Mouse (Mus musculus): ENCODE results near the gene Kdm4a. TPM values are rescaled to one million over a fixed set of nuclear protein-coding genes. Genes with fewer than 3 reads are reported as not detected.
A peak's percentile ranks its signal among the peaks of the same experiment; 100 is the strongest.

Gene Kdm4a
- total and polyA plus RNA-seq, 2 experiments from 2014 or later = 17.8 to 30.0 TPM

- H3K9ac ChIP-seq (replicated peaks; ENCODE audit: low read depth, low read length) = no peak overlapping the region
- H3K4me1 ChIP-seq (ENCODE audit: control insufficient read depth, insufficient read depth) = no peaks in the 10 kb centered on the region
- ATAC-seq (ENCODE audit: insufficient read depth, low read depth) (no peak), DNase-seq (ENCODE audit: low spot score) (no peak)
- H3K27me3 ChIP-seq (ENCODE audit: control insufficient read depth, insufficient read depth, low read length) = no peaks in the 10 kb centered on the region
- H3K4me2 ChIP-seq (ENCODE audit: low read depth, low read length) = no peak overlapping the region
- peaks cover 37% of the 10 kb centered on the region for H3K36me3 ChIP-seq (replicated peaks; ENCODE audit: control insufficient read depth, insufficient read depth, low read length)
- WGBS = 86% methylated on average over 6 of the region's 6 CpGs
- no peak overlapping the region for H3K4me3 ChIP-seq (ENCODE audit: low read depth, low read length)
- no peak overlapping the region for H3K27ac ChIP-seq (ENCODE audit: low read depth)
- TF ChIP-seq EP300 (IDR thresholded peaks at IDR 0.05; ENCODE audit: low read depth) (no peak), CTCF (IDR thresholded peaks at IDR 0.05; ENCODE audit: low read depth) (no peak)
- H3K9me3 ChIP-seq (replicated peaks; ENCODE audit: control insufficient read depth, low read length) = no peaks in the 10 kb centered on the region
These were observed 39.6 kb upstream of the Kdm4a start for GRCm38 (mm10) chr4:118219487-118219886.

- H3K9ac ChIP-seq (replicated peaks; ENCODE audit: low read depth, low read length) = no peak overlapping the region
- no peak for TF ChIP-seq CTCF (IDR thresholded peaks at IDR 0.05; ENCODE audit: low read depth)
- TF ChIP-seq EP300 (IDR thresholded peaks at IDR 0.05; ENCODE audit: low read depth) = no peak
- H3K27ac ChIP-seq (ENCODE audit: low read depth) = no peak overlapping the region
- peaks cover 34% of the 10 kb centered on the region for H3K36me3 ChIP-seq (replicated peaks; ENCODE audit: control insufficient read depth, insufficient read depth, low read length)
- H3K4me1 ChIP-seq (ENCODE audit: control insufficient read depth, insufficient read depth) = no peaks in the 10 kb centered on the region
- ATAC-seq (ENCODE audit: insufficient read depth, low read depth) (no peak), DNase-seq (ENCODE audit: low spot score) (no peak)
- no peaks in the 10 kb centered on the region for H3K9me3 ChIP-seq (replicated peaks; ENCODE audit: control insufficient read depth, low read length)
- H3K4me2 ChIP-seq (ENCODE audit: low read depth, low read length) = no peak overlapping the region
- 82% methylated on average over 5 of the region's 5 CpGs for WGBS
- no peak overlapping the region for H3K4me3 ChIP-seq (ENCODE audit: low read depth, low read length)
- H3K27me3 ChIP-seq (ENCODE audit: control insufficient read depth, insufficient read depth, low read length) = no peaks in the 10 kb centered on the region
These were observed 38.7 kb upstream of the Kdm4a start for GRCm38 (mm10) chr4:118218521-118218920.

GRCm38 (mm10) chr4:118216726-118217595 is 37.1 kb upstream of the Kdm4a start:
- peak; percentile 67 for ATAC-seq (ENCODE audit: insufficient read depth, low read depth)

GRCm38 (mm10) chr4:118214891-118215290 is 35.0 kb upstream of the Kdm4a start:
- peaks cover 44% of the 10 kb centered on the region for H3K36me3 ChIP-seq (replicated peaks; ENCODE audit: control insufficient read depth, insufficient read depth, low read length)
- no peaks in the 10 kb centered on the region for H3K27me3 ChIP-seq (ENCODE audit: control insufficient read depth, insufficient read depth, low read length)
- no peaks in the 10 kb centered on the region for H3K4me1 ChIP-seq (ENCODE audit: control insufficient read depth, insufficient read depth)
- H3K27ac ChIP-seq (ENCODE audit: low read depth) = no peak overlapping the region
- H3K4me2 ChIP-seq (ENCODE audit: low read depth, low read length) = no peak overlapping the region
- H3K9me3 ChIP-seq (replicated peaks; ENCODE audit: control insufficient read depth, low read length) = no peaks in the 10 kb centered on the region
- TF ChIP-seq CTCF (IDR thresholded peaks at IDR 0.05; ENCODE audit: low read depth) = no peak
- no peak for TF ChIP-seq EP300 (IDR thresholded peaks at IDR 0.05; ENCODE audit: low read depth)
- H3K9ac ChIP-seq (replicated peaks; ENCODE audit: low read depth, low read length) = no peak overlapping the region
- H3K4me3 ChIP-seq (ENCODE audit: low read depth, low read length) = no peak overlapping the region
- ATAC-seq (ENCODE audit: insufficient read depth, low read depth) (no peak), DNase-seq (ENCODE audit: low spot score) (no peak)
- WGBS = 81% methylated on average over 1 of the region's 1 CpGs

More at GRCm38 (mm10) chr4:118216726-118217595, 37.1 kb upstream of the Kdm4a start:
- Histone ChIP-seq H3K9me3 (replicated peaks; ENCODE audit: control insufficient read depth, low read length) (no peaks in the 10 kb centered on the region), H3K4me2 (ENCODE audit: low read depth, low read length) (no peak overlapping the region), H3K9ac (replicated peaks; ENCODE audit: low read depth, low read length) (no peak overlapping the region), H3K4me3 (ENCODE audit: low read depth, low read length) (no peak overlapping the region), H3K36me3 (replicated peaks; ENCODE audit: control insufficient read depth, insufficient read depth, low read length) (peaks cover 36% of the 10 kb centered on the region), H3K27me3 (ENCODE audit: control insufficient read depth, insufficient read depth, low read length) (no peaks in the 10 kb centered on the region), H3K27ac (ENCODE audit: low read depth) (no peak overlapping the region), H3K4me1 (ENCODE audit: control insufficient read depth, insufficient read depth) (no peaks in the 10 kb centered on the region)
- WGBS = 75% methylated on average over 17 of the region's 17 CpGs
- TF ChIP-seq CTCF (IDR thresholded peaks at IDR 0.05; ENCODE audit: low read depth) = peak; percentile 92
- TF ChIP-seq EP300 (IDR thresholded peaks at IDR 0.05; ENCODE audit: low read depth) = no peak
- peak; percentile 29 for DNase-seq (ENCODE audit: low spot score)

GRCm38 (mm10) chr4:118206918-118207640 is 27.2 kb upstream of the Kdm4a start:
- Histone ChIP-seq H3K4me3 (ENCODE audit: low read depth, low read length) (no peak overlapping the region), H3K4me1 (ENCODE audit: control insufficient read depth, insufficient read depth) (no peaks in the 10 kb centered on the region), H3K27me3 (ENCODE audit: control insufficient read depth, insufficient read depth, low read length) (no peaks in the 10 kb centered on the region), H3K27ac (ENCODE audit: low read depth) (no peak overlapping the region), H3K9ac (replicated peaks; ENCODE audit: low read depth, low read length) (no peak overlapping the region), H3K4me2 (ENCODE audit: low read depth, low read length) (no peak overlapping the region), H3K9me3 (replicated peaks; ENCODE audit: control insufficient read depth, low read length) (no peaks in the 10 kb centered on the region), H3K36me3 (replicated peaks; ENCODE audit: control insufficient read depth, insufficient read depth, low read length) (peaks cover 38% of the 10 kb centered on the region)
- no peak for ATAC-seq (ENCODE audit: insufficient read depth, low read depth)
- WGBS = 69% methylated on average over 10 of the region's 10 CpGs
- DNase-seq (ENCODE audit: low spot score) = no peak
- TF ChIP-seq CTCF (IDR thresholded peaks at IDR 0.05; ENCODE audit: low read depth) (peak; percentile 2; the same call in 1 of the 2 replicates), EP300 (IDR thresholded peaks at IDR 0.05; ENCODE audit: low read depth) (no peak)

All from heart, postnatal 0 days (tissue).